Mouse (Mus musculus) left cerebral cortex, postnatal 4 days (tissue): ENCODE data around the gene Acsl5. TPM values are rescaled to one million over a fixed set of nuclear protein-coding genes. Genes with fewer than 3 reads are reported as not detected.

Experiments used
- DNase-seq: peaks from one replicate; pipeline ENCODE4 v3.0.0-alpha.2; 2022
- intact Hi-C: fragments of 180-260 bp; cut with DNase I; formaldehyde crosslinking; loops from one replicate; pipeline ENCODE4 v1.15.1; 2025
- total RNA-seq, 2 experiments: library from RNA; stranded (reverse); gene quantifications; 2 replicates each; pipeline ENCODE4 v1.2.3; 2021

Gene Acsl5
- 10 to 100 TPM; 25.2 to 27.3 TPM for total RNA-seq

GRCm38 (mm10) chr19:55251383-55252124, at the start of gene Acsl5:
TSS of gene Acsl5 (plus strand) at chr19:55251938.
- intact Hi-C loops = no loop called here
- DNase-seq = no peak

GRCm38 (mm10) chr19:55206482-55207138, 45.1 kb upstream of the Acsl5 start:
- peak; percentile 51 for DNase-seq
- intact Hi-C loops = loop anchor here (5.0 to 10.0 kb wide), 3 partner anchors 109 to 1264 kb away; partner anchors contain the start of genes Adra2a, Bbip1 and Shoc2

GRCm38 (mm10) chr19:55207205-55207604, 44.5 kb upstream of the Acsl5 start:
- intact Hi-C loops = loop anchor here (5.0 to 10.0 kb wide), 3 partner anchors 110 to 1265 kb away; partner anchors contain the start of genes Adra2a, Bbip1 and Shoc2
- DNase-seq = no peak

- DNase-seq = no peak
- intact Hi-C loops = loop anchor here (5.0 to 10.0 kb wide), 3 partner anchors 111 to 1266 kb away; partner anchors contain the start of genes Adra2a, Bbip1 and Shoc2
Measured at GRCm38 (mm10) chr19:55207746-55208538, 43.8 kb upstream of the Acsl5 start.

- intact Hi-C loops = loop anchor here (5.0 to 10.0 kb wide), 3 partner anchors 111 to 1266 kb away; partner anchors contain the start of genes Adra2a, Bbip1 and Shoc2
- DNase-seq = no peak
Measured at GRCm38 (mm10) chr19:55208654-55209053, 43.1 kb upstream of the Acsl5 start.

- no peak for DNase-seq
- intact Hi-C loops = loop anchor here (5.0 to 10.0 kb wide), 3 partner anchors 112 to 1267 kb away; partner anchors contain the start of genes Adra2a, Bbip1 and Shoc2
Measured at GRCm38 (mm10) chr19:55209084-55209483, 42.7 kb upstream of the Acsl5 start.

GRCm38 (mm10) chr19:55211698-55212097, 40.0 kb upstream of the Acsl5 start:
- intact Hi-C loops = no loop called here
- DNase-seq = no peak

GRCm38 (mm10) chr19:55213617-55214340, 38.0 kb upstream of the Acsl5 start:
- no peak for DNase-seq
- intact Hi-C loops = no loop called here

- DNase-seq = no peak
- intact Hi-C loops = loop anchor here (5.0 kb wide), 1 partner anchor 90 kb away; no protein-coding TSS in a partner anchor
Measured at GRCm38 (mm10) chr19:55216876-55217275, 34.9 kb upstream of the Acsl5 start.

- intact Hi-C loops = loop anchor here (5.0 kb wide), 1 partner anchor 90 kb away; no protein-coding TSS in a partner anchor
- DNase-seq = no peak
Measured at GRCm38 (mm10) chr19:55217365-55217764, 34.4 kb upstream of the Acsl5 start.

- intact Hi-C loops = loop anchor here (5.0 kb wide), 1 partner anchor 89 kb away; no protein-coding TSS in a partner anchor
- DNase-seq = peak; percentile 85
Measured at GRCm38 (mm10) chr19:55218192-55218739, 33.5 kb upstream of the Acsl5 start.

- DNase-seq = no peak
Measured at GRCm38 (mm10) chr19:55218741-55219221, 33.0 kb upstream of the Acsl5 start.

GRCm38 (mm10) chr19:55219359-55219758, 32.4 kb upstream of the Acsl5 start:
- intact Hi-C loops = loop anchor here (5.0 kb wide), 1 partner anchor 88 kb away; no protein-coding TSS in a partner anchor
- no peak for DNase-seq

More at GRCm38 (mm10) chr19:55218741-55219221, 33.0 kb upstream of the Acsl5 start:
- intact Hi-C loops = loop anchor here (5.0 kb wide), 1 partner anchor 89 kb away; no protein-coding TSS in a partner anchor

GRCm38 (mm10) chr19:55221208-55221607, 30.5 kb upstream of the Acsl5 start:
- intact Hi-C loops = no loop called here
- DNase-seq = no peak

GRCm38 (mm10) chr19:55222268-55222667, 29.5 kb upstream of the Acsl5 start:
- no peak for DNase-seq
- intact Hi-C loops = no loop called here

- DNase-seq = no peak
- intact Hi-C loops = no loop called here
Measured at GRCm38 (mm10) chr19:55226621-55227020, 25.1 kb upstream of the Acsl5 start.

GRCm38 (mm10) chr19:55227135-55227534, 24.6 kb upstream of the Acsl5 start:
- intact Hi-C loops = no loop called here
- DNase-seq = no peak

- no peak for DNase-seq
Measured at GRCm38 (mm10) chr19:55231081-55231480, 20.7 kb upstream of the Acsl5 start.

GRCm38 (mm10) chr19:55232136-55232535, 19.6 kb upstream of the Acsl5 start:
- no peak for DNase-seq
- intact Hi-C loops = no loop called here

More at GRCm38 (mm10) chr19:55231081-55231480, 20.7 kb upstream of the Acsl5 start:
- intact Hi-C loops = no loop called here
